Mouse (Mus musculus) brain, embryonic 14.5 days (tissue): ENCODE measurements around the gene Sgk1. TPM values are rescaled to one million over a fixed set of nuclear protein-coding genes. Genes with fewer than 3 reads are reported as not detected.

ENCODE experiments used
- DNase-seq: peaks from one replicate; pipeline ENCODE4 v3.0.0-alpha.2; 2011; ENCODE audit warnings: low read depth
- CTCF ChIP-seq: fragments of 200-500 bp; IDR thresholded peaks from 2 replicates; pipeline ENCODE4 v1.5.1; 2012; ENCODE audit warnings: inconsistent platforms, mild to moderate bottlenecking, moderate library complexity, borderline replicate concordance; ENCODE audit not compliant: insufficient read depth, insufficient read length; ENCODE audit errors: extremely low read depth
- POLR2A ChIP-seq: fragments of 200-500 bp; IDR thresholded peaks from 2 replicates; pipeline ENCODE4 v1.6.1; 2012; ENCODE audit warnings: mild to moderate bottlenecking, inconsistent platforms, borderline replicate concordance; ENCODE audit not compliant: poor library complexity, insufficient read depth, insufficient read length, severe bottlenecking; ENCODE audit errors: extremely low read depth
- polyA plus RNA-seq: library from polyadenylated mRNA; depleted of rRNA; stranded (reverse); fragments of >200 nt; gene quantifications from 2 replicates; pipeline ENCODE4 v1.2.3, GENCODE M21; 2012

Gene Sgk1
- polyA plus RNA-seq, 1 experiment, result 30.3 TPM

DNA sequence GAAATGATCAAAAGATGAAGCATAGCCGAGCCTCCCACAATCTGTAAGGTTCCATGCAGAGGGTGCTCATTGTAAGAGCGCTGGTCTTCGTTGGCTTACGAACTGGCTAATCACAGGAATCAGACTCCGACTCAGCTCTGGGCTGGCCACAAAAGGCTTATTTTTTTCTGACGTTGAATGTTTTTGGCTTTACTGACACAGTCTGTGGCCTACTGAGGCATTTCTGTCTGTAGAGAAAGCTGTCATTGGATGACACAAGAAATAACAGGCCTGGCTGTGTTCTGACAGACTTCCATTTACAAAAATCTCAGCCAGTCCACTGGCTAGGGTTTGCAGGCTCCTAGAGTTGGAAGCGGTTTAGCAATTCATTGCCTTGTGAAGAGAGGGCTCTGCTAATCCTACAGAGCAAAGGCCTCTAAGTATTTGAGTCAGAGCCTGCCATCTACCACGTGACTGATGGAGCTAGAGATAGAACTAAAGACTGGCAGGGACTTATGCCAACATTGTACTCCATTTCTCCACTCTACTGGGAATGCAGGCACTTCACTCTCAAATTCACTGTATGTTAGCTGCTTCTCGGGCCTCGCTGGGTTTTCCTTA is 48.9 kb downstream of the Sgk1 start:
- TF ChIP-seq CTCF, result no peak
- DNase-seq, result peak; percentile 41

DNA sequence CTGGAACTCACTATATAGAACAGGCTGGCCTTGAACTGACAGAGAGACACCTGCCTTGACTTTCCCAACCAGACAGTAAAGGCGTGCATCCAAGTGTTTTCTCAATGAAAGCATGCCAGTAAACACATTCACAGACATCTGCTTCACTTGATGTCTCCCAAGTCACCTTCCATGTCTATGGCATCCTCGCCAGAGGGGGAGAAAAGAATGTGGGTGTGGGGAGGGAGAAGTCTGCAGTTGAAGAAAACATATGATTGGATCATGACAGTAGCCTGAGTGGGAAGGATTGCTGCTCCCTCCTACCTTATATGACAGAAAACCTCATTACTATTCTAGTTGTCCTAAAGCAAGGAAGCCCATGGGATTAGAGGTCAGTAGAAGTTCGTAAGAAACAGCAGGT is 50.8 kb downstream of the Sgk1 start:
- no peak for TF ChIP-seq POLR2A
- TF ChIP-seq CTCF, result no peak
- no peak for DNase-seq

DNA sequence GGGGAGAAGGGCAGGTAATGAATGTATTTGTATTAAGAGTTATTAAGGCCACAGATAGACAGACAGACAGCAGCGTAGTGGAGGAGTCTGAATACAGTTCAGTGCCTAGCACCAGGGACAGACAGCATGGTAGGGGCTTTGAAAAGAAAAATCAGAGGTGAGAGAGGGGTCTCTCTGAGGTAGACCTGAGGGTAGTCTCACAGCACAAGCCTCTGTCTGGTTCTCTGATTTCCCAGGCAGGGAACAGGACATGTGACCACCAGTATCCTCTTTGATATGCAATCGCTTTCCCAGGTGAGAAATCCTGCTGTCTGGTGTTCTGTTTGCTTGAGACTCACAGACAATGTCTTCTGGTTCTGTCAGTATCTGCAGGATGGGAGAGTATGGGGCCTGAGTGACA is 52.8 kb downstream of the Sgk1 start:
- DNase-seq, result no peak
- no peak for TF ChIP-seq POLR2A
- no peak for TF ChIP-seq CTCF

DNA sequence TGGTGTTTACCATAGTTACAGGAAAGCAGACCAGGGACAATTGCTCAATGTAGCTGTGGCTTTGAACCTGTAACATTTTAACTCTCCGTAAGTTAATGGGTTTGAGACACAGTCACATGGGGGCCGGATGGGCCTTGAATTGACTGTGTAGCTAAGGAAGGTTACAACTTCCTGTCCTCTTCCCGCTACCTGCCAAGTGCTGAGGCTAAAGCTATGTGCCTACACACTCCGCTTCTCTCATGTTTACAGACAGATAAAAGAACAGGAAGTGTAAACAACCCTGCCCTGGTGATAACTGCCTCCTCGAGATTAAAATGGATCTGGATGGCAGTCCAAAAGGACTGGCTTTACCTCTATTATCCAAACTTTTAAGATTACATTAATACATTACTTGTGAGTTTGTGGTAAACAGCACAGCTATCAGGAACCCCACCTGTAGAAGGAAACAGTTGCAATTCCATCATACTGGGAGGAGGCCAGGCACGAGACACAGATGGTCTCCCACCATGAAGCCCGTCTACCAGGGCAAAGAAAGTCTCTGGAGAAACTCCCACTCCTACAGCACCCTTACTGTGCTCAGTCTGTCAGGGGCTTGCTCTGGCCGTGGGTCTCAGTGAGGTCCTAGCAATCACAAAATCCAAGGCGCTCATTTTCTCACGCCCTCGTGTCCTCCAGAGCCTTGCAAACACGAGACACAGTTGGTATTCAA is 54.7 kb downstream of the Sgk1 start:
- DNase-seq, result no peak
- no peak for TF ChIP-seq CTCF
- no peak for TF ChIP-seq POLR2A

DNA sequence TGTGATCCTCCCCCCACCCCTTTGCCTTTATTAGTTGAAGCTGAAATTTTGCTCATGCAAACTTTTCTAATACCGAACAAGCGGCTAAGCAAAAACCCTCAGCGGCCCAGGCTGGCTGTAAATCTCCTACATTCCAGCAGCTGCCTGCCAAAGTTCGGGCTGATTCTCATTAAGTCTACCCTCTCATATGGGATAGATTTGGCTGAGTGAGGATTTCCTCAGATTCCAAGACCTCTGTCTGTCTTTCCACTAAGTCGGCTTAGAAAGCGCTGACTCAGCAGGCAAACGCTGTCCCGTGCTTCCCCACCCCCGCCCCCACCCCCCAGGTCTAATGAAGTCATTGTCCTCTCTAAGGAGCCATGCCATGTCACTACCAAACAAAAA is 55.2 kb downstream of the Sgk1 start:
- DNase-seq, result peak; percentile 68
- TF ChIP-seq CTCF, result no peak
- no peak for TF ChIP-seq POLR2A

DNA sequence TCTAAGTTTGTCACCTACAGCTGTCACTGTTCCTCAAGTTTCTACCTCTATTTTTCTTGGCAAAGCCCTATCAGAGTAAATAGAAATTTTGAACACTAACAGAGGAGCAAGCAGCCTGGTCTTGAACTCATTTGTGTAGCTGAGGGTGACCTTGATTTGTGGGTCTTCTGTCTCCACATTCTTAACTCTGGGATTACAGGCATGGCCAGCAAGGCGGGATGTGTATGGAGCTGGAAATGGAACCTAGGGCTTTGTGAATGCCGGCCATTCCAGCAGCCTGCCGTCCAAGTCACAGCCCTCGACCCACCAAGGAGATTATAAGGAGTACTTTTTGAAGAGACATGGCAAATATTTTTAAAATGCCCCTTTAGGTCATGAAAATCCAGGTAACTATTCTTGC is 56.2 kb downstream of the Sgk1 start:
- TF ChIP-seq POLR2A (no peak), CTCF (no peak)
- no peak for DNase-seq

DNA sequence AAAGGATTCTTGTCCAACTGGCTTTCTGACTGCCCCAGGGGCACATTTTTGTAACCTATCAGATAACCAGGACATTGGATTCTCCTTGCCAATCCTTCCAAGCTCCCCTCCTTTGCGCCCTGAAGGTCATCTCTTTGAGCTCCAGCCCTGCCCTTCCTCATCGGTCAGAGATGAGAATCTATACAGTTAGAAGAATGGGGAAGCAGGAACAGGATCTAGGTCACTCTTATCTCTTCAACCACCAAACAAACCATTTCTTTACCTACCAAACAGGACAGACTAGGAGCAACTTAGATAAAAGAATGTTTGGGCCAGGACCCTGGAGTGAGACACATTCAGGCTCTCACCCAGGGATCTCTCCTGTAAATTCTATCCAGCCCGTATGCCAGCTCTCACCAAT is 59.3 kb downstream of the Sgk1 start:
- no peak for DNase-seq
- no peak for TF ChIP-seq CTCF
- no peak for TF ChIP-seq POLR2A

DNA sequence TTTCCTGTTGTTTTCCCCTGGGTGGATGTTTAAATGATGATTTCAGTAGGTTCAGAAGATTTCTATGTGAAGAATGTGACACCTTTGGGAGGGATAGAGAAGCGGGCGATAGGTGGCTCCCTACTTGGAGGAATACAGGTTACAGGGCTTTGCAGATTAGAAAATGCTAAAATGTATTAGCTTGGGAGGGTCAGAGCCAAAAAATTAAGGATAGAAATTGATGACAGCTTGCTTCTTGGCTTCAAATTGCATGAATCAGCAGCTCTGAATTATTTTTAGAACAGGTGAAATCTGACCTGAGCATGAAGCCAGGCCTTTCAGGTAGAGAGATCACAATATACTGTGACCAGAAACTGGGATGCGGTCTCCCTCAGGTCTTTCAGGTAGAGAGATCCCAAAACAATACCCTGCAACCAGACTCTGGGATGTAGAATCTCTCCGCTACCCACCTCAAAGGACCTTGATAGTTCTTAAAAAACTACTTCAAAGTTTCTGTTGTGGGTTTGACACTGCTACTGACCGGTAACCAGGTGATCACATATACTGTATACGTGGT is 61.2 kb downstream of the Sgk1 start:
- no peak for TF ChIP-seq POLR2A
- no peak for TF ChIP-seq CTCF
- DNase-seq, result no peak

DNA sequence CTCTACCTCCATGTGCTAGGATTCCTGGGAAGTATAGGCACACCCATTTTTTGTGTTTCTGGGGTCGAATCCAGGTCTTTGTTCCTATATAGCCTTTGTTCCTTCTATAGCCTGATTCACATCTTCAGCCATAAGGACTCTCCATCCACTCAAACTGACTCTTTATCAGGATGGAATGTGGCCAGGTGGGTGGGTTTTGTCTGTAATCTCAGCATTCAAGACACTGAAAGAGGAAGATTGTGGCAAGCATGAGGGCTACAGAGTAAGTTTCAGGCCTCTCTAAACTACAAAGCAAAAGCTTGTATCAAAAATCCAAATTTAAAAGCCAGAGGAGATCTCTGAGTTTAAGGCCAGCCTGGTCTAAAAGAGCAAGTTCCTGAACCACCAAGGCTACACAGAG is 63.2 kb downstream of the Sgk1 start:
- no peak for DNase-seq
- no peak for TF ChIP-seq CTCF
- no peak for TF ChIP-seq POLR2A

DNA sequence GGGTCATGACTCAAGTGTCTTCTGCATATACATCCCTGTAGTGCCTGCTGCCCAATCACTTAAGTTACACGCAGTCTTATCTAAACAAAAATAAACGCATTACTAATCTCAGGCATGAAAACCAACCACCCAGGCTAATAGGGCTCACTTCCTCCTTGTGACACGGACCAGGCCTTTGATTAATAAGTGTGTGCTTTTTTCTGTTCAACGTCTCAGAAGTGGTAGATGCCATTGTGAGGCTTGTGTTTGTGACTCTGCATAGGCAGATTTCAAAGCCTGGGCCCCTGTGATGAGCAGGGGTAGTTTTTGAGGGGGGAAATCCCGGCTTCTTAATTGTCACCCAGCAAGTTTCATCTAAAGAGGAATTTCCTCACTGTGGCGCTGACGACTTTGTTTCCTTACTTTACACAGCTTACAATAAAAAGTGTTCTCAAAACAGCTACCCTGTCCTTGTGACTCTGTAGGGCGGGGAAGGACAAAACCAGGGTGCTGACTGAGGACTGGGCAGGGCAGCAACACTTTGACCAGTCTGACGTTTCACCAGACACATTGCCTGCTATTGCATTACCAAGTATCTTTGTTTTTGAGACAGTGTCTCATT is 64.9 kb downstream of the Sgk1 start:
- no peak for TF ChIP-seq POLR2A
- TF ChIP-seq CTCF, result no peak
- DNase-seq, result no peak

DNA sequence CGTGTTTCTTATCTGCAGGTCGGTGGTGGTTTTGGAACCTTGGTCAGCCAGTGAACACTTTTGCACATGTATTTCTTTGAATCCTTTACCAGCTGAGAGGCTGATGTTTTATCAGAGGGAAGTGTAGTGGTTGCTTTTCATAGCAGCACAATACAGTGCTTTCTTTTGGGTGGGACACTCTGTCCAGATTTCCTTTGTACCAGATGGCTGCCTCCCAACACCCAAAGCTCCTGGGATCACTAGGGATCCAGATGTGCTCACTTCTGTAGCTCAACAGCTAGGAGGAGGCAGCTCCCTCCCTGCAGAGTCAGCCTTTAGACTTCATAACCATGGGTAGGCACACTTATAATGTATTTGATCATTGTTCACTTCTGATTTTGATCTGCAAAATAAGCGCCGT is 70.5 kb downstream of the Sgk1 start:
- DNase-seq, result no peak
- TF ChIP-seq CTCF (no peak), POLR2A (no peak)

DNA sequence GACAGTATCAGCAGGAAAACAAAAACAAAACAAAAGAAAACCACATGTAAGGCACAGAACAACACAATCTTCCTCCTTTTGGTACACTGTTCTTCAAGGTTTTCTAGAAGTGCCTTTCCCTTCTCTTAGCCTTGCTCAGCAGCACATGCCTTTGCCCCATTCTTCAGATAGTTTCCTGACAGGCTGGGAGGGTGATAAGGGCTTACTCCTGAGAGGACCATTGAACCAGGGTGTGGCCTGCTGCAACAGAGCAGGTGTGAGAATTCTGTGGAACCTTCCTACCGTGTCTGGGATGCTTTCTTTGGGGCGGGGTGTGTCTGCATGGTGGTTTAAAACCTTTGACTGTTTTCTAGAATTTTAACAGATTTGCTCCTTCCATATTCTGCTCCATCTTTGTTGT is 79.1 kb downstream of the Sgk1 start:
- DNase-seq, result no peak
- TF ChIP-seq POLR2A (no peak), CTCF (no peak)
